Mouse (Mus musculus) lung, adult 2 months (tissue): ENCODE data around the gene Ifi211.

Experiments
- CTCF ChIP-seq: fragments of 200-500 bp; IDR thresholded peaks from 2 replicates; pipeline ENCODE4 v1.5.1; 2011; ENCODE audit warnings: mild to moderate bottlenecking, low read length, control low read depth; ENCODE audit not compliant: insufficient read depth
- POLR2A ChIP-seq: fragments of 200-500 bp; IDR thresholded peaks from 2 replicates; pipeline ENCODE4 v1.6.1; 2011; ENCODE audit warnings: low read depth, mild to moderate bottlenecking, control low read depth, low read length, borderline replicate concordance; ENCODE audit errors: extremely low read depth

DNA sequence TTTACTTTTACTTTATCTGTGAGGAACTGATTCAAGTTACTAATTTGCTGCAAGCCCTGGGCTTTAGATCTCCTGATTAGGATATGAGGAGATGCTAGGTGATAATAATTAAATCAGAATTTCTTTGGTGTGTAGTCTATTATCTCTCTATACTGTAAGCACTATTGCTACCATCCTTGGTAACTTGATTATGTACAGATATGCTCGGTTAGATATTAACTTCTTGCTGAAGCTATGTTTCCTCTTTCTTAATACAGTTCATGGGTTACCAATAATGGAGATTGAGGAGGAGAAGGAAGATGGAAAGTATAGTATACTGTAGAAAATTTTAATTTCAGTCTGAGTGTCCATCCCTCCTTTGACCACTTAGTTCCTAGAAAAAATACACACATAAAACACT lies 40.7 kb upstream of the Ifi211 start:
- TF ChIP-seq CTCF (no peak), POLR2A (no peak)
